8 mouse cellular contexts compared by ENCODE assay signal in genomic region chr1:52955102-52955501, GRCm38 (mm10).
A peak's percentile ranks its signal among the peaks of the same experiment; 100 is the strongest.
DNase-seq lines count a peak whose midpoint lies in the region; ATAC-seq lines count a peak whose summit lies in the region.

No protein-coding gene starts in this region.

- peak; percentile 58; the same call in 1 of the 2 replicates for ATAC-seq in megakaryocyte-erythroid progenitor cell, adult 5-6 weeks (replicated peaks; ENCODE audit: low FRiP score, low TSS enrichment, poor library complexity, severe bottlenecking)

- intact Hi-C loops in gastrocnemius, postnatal 14 days (cut with DNase I; ENCODE audit: low total_unique reads): no loop called here

- peak; percentile 18 for DNase-seq in gastrocnemius, postnatal 14 days
- DNase-seq in gastrocnemius, adult 8-10 months (ENCODE audit: low spot score in 2 of 2): no peak
- DNase-seq in testis, postnatal 10 days (ENCODE audit: low spot score): peak; percentile 64
- no peak for DNase-seq in testis, postnatal 14 days (ENCODE audit: low spot score)
- peak; percentile 35 for DNase-seq in cerebellum, adult 8-10 months
- peak; percentile 54 to 70 for DNase-seq in kidney, postnatal 25 days
- DNase-seq in yolk sac, embryonic 10.5 days (ENCODE audit: low spot score): no peak

Comparison
In these comparisons a context has a peak if more than half of its experiments do, and no peak if none do; other contexts are left out.
1. DNase-seq: peak in gastrocnemius, postnatal 14 days (single experiment), testis, postnatal 10 days (single experiment), cerebellum, adult 8-10 months (single experiment) and kidney, postnatal 25 days (2 of 2); none in gastrocnemius, adult 8-10 months (0 of 2), testis, postnatal 14 days (single experiment) and yolk sac, embryonic 10.5 days (single experiment).